Mouse (Mus musculus) mouse embryonic stem cell (cell line): ENCODE data around the gene Brd4.

Experiments
- in situ Hi-C, 2 experiments: fragments of 300-500 bp; cut with MboI; formaldehyde crosslinking; loops; 1 replicate in 1 of 2; 3 replicates in 1 of 2; pipeline ENCODE4 v1.14.3; 2019 to 2020; ENCODE audit warnings: low sequenced_read_pairs in 2 of 2, low pct_unique_long_range_greater_than_20kb in 1 of 2, mixed read lengths in 1 of 2; ENCODE audit not compliant: unreplicated experiment in 1 of 2

Gene Brd4

GRCm38 (mm10) chr17:32284262-32285137, at the start of gene Brd4:
Gene Brd4, minus strand, starts transcription at chr17:32284722.
- in situ Hi-C loops, result no loop called here

DNA sequence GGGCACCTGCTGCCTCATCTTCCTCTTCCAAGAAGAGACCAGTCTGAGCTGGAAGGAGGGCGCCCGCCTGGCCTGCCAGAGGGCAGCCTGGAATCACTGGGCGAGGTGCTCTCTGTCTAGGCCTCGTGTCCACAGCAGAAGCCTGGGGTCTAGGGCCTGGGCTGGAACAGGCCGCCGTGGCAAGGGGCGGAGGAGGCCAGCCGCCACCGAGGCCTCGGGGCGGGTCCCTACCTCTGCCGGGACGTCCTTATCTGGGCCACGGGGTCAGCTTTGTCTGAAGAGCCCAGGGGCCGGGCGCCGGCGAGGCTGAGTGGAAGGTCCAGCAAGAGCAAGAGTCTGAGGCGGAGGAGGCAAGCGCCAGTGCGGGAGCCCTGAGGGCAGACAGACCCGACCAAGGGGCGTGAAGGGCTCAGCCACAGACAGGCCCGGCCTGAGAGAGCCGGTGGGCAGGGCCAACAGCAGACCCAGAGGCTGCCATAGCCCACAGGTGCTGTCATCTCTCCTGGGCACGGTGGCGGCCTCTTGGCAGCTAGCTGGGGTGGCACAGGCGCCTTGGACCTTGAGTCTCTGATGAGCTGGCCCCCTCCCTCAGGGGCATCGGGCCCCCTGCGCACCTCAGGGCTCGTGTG, 49.3 kb upstream of the Brd4 start:
- in situ Hi-C loops, result no loop called here

DNA sequence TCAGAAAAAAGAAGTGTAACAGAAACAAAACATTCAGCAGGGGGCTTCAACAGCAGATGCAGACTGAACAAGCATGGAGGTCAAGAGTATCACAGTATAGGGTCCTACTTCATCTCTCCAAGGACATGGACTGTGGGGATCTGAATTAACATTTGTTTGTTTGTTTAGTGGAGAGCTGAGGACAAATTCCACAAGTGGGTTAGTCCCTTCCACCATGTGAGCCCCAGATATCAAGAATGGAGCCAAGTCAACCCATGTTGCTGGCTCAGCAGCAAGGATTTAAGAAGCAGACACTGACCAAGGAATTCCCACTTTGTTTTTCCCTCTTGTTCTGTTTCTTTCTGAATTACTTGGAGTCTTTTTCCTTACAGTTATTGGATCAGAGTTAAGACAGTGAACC, 43.0 kb upstream of the Brd4 start:
- in situ Hi-C loops, result no loop called here

DNA sequence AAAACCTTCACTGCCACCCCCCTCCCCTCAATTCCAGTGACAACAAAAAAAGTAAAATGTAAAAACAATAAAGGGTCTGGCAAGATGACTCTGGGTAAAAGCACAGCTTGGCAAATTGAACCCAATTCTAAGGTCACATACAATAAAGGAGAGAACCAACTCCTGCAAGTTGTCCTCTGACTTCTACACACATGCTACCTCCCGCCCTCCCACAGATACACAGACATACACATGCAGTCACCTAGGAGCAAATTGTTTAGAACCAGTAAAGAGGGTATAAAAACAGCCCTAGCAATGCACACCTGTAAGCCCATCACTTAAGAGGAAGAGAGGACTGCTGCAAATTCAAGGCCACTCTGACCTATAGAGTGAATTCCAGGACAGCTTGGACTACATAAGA, 38.3 kb upstream of the Brd4 start:
- in situ Hi-C loops, result no loop called here

DNA sequence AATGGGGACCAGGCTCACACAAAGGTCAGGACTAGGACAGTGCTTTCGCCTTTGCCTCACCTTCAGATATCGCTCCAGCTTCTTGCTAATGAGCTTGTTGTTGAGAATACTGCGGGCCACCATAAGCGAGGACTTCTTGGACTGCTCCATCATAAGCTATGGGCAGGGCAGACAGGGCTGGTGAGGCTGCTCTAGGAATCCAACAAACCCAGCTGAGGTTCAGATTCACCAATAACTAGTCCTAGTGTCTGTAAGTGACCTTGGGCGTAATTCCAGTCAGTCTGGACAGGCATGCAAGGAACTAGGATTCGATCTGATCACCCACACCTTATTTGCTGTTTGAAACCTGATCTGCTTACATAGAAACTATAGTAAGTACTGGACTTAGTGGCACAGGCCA, 37.3 kb upstream of the Brd4 start:
- in situ Hi-C loops, result no loop called here

GRCm38 (mm10) chr17:32321390-32321734, 36.8 kb upstream of the Brd4 start:
- in situ Hi-C loops, result no loop called here

- in situ Hi-C loops, result no loop called here
Measured at GRCm38 (mm10) chr17:32320597-32321389, 36.3 kb upstream of the Brd4 start, which contains the start of gene Akap8. Gene Akap8, minus strand, starts transcription at chr17:32321238.

GRCm38 (mm10) chr17:32319950-32320349, 35.4 kb upstream of the Brd4 start:
- in situ Hi-C loops, result no loop called here

- in situ Hi-C loops, result no loop called here
Measured at GRCm38 (mm10) chr17:32317708-32318107, 33.2 kb upstream of the Brd4 start.

DNA sequence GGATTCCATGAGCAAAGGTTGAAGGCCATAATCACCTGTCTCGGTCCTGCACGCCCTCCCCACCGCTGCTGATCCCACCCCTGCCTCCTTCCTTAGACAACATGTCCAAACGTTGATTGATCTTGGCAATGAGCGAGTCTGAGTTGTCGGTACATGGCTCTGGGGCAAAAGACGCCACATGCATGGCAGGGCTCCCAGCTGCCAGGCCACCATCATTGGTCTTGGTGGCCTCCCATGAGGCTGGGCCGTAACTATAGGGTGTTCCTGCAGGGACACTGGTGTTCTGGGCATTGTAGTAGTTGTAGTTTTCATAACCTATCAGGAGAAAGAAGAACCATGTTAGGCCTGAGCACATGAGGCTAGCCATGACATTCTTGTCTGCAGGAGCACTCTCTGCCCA, 32.5 kb upstream of the Brd4 start:
- in situ Hi-C loops, result no loop called here

- in situ Hi-C loops, result no loop called here
Measured at GRCm38 (mm10) chr17:32315560-32315959, 31.0 kb upstream of the Brd4 start.

DNA sequence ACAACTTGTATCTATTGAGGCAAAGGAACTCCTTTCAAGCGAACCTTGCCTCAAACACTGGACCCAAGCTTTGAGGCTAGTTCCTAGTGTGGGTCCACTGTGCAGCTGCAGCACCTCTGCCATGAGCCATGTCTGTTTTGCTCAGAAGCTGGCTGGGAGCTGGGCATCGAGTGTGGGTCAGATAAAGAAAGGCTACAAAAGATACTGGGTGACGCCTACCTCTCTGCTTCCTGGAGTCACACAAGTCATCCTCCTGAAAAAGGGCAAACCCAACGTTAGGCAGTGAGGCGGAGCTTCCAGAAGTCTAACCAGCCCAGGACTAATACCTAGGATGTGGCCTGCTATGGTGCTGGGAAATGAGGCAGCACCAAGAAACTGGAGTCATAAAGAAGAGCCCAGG, 29.4 kb upstream of the Brd4 start:
- in situ Hi-C loops, result no loop called here

DNA sequence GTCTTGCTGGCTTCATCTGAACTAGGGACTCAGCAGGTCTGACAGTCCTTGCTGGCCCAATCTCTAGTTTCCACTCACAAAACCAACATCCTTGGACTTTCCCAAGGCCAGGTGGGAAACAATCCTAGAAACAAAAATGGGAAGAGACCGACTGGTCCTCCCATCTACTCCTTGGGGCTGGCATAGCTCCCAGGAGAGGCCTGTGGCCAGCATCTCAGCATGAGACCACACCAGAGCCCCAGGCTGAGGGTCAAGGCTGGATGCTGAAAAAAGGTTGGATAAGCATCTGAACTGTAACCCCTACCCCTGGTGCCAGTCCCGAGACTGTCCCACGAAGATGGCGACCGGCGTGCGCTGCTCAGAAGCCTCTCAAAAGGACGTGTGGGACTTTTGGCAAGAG, 28.3 kb upstream of the Brd4 start:
- in situ Hi-C loops, result no loop called here

- in situ Hi-C loops, result no loop called here
Measured at GRCm38 (mm10) chr17:32307963-32308362, 23.4 kb upstream of the Brd4 start.

- in situ Hi-C loops, result no loop called here
Measured at GRCm38 (mm10) chr17:32298125-32298524, 13.6 kb upstream of the Brd4 start.

GRCm38 (mm10) chr17:32295901-32296300, 11.4 kb upstream of the Brd4 start:
- in situ Hi-C loops, result no loop called here

- in situ Hi-C loops, result no loop called here
Measured at GRCm38 (mm10) chr17:32295160-32295559, 10.6 kb upstream of the Brd4 start.

DNA sequence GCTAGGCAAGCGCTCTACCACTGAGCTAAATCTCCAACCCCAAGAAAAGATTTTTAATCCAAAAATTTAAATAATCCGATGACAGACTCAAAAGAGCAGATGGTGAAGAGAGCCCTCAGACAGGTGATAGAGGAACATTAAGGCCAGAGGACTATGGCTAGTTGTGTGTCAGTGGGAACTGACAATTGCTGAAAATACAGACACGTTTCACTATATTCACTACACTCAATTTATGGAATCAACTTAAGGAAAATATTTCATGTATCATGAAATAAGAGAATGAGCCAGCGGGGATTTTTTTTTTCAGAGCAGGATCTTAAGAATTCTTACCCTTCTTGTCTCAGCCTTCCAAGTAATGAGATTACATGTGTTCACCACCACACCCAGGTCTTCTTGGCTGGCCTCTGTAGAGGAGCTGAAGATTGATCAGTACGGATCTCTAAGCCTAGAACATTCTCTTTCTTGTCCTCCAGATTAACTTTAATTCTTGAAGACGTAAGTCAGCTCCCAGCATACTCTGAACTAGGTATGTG, 682 bp upstream of the Brd4 start:
- in situ Hi-C loops, result no loop called here

- in situ Hi-C loops, result no loop called here
Measured at GRCm38 (mm10) chr17:32283771-32284221, 726 bp downstream of the Brd4 start.
